Mouse (Mus musculus) megakaryocyte progenitor cell, adult 5-6 weeks (primary cell): ENCODE results near the gene Clec3b. TPM values are rescaled to one million over a fixed set of nuclear protein-coding genes. Genes with fewer than 3 reads are reported as not detected.

Experiments used
- ATAC-seq: replicated peaks from 2 replicates; pipeline ENCODE4 v1.8.0; 2016; ENCODE audit warnings: mild to moderate bottlenecking, moderate TSS enrichment, inconsistent platforms; ENCODE audit not compliant: poor library complexity
- total RNA-seq, 2 experiments: library from RNA; stranded (forward) in 1 of 2; stranded (reverse) in 1 of 2; fragments of 157-497, 149-512 nt in 1 of 2; fragments of 200-1000 nt in 1 of 2; gene quantifications; 2 replicates each; pipeline versions ENCODE4 v1.2.3 to v1.2.4; 2015 to 2017

The Clec3b gene
- not detected in 2 replicates for total RNA-seq (2015)
- not detected in 2 replicates for total RNA-seq (2017)

DNA sequence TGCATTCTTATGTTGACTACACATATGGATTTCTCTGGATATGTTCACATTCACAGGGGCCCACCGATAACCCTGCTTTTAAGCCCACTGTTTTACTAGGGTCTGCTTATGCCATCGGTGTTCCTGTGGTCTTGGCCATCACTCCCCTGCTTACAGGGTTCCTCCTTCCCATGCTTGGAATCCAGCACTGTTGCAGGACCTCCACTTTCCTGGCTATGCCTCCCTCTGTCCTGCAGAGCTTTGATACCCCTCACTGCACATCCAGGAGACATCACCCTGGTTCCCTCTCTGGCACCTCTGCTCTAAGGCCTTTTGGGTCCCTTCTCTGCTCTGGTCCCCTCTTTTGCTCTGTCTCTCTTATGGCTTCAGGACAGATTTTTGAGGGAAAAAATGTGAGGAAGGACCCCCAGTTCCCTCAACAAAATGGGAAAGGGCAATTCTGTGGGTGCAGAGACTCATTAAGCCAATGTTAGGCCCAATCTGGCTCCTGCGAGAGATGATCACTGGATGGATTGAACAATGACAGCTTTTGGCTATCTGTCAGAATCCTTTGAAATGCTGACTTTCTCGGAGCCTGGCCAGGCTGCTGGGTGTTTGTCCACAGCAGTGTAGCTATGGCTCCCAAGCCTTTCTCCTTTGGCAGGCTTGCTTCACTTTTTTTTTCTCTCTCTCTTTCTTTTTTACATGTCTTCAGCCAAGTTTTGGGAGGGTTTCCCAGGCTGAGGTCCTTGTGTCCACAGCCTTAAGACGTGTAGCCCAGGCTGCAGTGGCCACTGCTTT lies at the start of gene Clec3b:
Gene Clec3b, plus strand, starts transcription at position 706 of the 780 bp plus-strand sequence.
- no peak for ATAC-seq

DNA sequence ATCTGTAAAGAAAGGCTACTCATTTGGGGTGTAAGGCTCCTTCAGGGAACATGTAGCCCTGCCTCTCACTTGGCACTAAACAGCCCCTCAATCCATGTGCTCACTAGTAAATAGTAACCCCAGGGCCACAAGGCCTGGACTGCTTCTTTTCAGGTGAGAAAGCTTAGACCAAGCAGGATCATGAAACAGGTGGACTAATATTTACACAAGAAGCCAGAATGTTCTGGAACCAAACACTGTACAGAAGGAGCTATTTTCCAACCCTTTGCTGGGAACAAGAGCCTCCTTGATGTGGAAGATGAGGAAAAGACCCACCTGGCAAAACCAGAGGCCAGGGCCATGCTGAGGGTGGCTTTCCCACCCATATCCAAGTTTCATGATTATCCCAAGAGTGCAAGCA lies 47.3 kb upstream of the Clec3b start:
- ATAC-seq = no peak

DNA sequence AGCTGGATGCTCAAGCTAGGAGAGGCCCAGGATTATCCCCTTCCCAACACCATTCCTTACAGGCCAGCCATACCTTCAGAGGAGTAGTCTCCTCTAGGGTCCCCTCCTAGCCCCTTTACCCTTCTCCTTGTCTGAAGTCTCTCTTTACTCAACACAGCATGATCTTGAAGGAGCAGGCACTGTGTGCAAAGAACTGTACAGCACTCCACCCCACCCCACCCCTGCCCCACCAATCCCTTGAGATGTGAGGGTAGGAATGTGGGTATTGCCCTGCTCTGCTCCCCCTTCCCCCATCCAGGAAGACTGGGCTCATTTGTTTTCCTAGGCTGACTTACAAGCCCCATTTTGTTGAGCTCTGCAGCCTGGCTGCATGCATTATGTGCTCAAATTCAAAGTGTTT lies 46.4 kb upstream of the Clec3b start:
- ATAC-seq = no peak

DNA sequence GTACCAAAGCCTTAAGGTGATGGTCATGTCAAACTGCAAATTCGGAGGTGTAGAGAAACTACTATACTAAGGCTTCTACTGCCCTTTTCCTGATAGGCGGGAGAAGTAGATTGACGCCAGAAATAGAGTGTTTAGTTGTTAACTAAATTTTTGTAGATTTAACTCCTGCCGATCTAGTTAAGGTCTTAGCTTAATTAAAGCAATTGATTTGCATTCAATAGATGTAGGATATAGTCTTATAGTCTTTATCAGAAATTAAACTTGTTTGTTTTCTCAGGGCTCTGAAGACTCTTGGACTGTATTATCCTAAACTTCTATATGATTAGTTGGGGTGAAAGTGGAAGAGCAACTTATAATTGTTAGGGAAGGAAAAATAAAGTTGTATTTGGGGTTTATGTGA lies 43.6 kb upstream of the Clec3b start:
- peak; percentile 78 for ATAC-seq

DNA sequence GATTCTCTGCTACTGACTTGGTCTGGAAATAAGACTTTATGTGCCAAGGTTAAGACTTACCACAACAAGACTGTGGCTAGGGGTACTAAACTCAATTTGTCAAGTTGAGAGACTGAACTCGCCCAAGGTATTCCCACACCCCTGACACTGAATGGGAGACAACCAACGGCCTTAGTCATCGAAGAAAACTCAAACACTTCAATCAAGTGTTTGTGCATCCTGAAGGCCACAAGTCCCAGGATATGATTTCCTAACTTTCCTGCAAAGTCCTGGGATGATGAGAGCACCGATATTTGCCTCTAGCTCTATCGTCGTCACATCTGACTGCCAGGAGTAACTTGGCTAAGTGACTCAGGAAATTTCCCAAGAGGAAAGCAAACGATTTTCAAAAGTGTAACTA lies 41.6 kb upstream of the Clec3b start:
- no peak for ATAC-seq

DNA sequence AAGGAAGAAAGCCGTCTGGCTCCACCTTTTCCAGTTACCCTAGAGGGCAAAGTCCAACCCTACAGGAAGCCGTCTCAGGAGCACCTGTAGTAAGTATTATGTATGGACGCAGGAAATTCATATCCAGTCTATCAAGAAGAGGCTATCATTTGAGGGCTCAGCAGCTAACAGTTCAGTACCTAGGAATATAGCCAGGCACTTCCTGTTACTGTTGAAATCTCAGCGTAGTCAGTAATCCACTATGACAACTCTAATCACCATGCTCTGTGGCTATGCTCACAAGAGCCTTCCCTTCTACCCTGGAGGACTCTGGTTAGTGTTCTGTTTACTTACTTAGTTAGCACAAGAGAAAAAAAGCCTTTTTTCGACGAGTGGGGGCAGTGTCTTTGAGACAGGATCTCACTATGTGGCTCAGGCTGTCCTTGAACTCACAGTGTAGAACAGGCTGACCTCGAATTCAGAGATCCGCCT lies 39.0 kb upstream of the Clec3b start:
- ATAC-seq = no peak; the same call in 1 of the 2 replicates

DNA sequence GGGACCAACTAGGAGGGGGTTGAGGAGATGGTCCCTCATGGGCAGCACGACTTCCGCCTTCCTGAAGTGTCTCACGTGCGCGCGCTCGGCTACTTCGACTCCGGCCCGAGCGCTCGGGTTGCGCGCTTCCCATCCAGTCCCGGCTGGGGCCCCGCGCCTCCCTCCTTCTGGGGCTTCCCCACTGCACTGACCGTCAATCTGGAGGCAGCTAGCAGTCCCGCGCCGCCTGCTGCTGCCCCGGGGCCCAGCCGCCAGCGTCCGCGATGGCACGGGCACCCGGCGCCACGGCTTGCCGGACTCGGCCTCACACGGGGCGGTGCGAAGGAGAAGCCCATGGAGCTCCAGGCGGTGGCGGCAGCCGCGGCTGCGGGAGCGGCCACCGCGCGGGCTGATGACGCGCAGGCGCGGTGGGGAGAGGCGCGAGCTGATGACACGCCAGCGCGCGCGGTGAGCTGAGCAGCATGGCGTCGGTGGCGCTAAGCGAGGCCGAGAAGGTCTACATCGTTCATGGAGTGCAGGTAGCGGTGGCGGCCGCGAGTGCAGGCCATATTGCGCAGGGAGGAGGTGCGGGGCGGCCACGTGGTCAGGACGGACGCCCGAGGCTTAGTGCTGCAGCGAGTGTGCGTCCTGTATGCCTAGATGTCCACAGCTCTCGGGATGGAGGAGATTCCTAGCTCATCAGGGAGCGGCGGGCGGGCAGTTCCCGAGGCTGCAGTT lies 37.8 kb upstream of the Clec3b start, which contains the start of the genes Zdhhc3 and Exosc7:
Gene Zdhhc3, minus strand, starts transcription at position 401 of the 717 bp plus-strand sequence.
Gene Exosc7, plus strand, starts transcription at position 411 of the 717 bp plus-strand sequence.
- ATAC-seq = peak; percentile 88

DNA sequence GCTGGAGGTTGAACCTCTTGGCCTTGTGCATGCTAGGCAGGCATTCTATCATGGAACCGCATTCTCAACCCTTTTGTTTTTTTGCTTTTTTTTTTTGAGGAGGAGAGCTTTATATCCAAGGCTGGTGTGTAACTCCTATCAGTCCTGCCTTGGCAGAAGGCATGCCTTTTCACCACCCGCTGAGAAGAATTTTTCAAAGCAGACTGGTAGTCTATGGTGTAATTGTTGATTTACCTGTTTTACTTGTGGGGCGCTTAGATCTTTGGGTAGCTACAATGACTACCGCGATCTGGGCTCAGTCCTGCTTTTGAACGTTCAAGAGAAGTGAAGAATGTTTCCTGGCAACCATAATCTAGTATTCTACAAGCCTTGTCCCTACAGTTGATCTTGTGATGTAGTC lies 36.8 kb upstream of the Clec3b start:
- no peak for ATAC-seq

DNA sequence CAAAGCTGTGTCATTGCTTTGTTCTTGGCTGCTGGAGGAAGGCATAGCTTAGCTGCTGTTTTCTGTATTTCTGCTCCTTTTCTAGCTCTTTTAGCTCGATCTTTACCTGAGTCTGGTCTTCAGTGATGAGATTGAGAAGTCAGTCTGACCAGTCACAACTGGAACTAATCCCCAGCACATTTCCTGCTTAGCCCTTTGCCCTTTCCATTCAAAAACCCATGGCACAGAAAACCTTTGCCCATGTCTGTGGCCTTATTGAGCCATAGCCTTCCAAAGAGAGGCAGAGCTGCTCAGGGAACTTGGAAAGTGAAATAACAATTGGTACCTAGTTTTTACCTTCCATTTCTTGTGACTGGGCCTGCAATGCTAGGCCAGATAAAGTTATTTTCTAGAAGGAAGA lies 35.2 kb upstream of the Clec3b start:
- ATAC-seq = no peak

DNA sequence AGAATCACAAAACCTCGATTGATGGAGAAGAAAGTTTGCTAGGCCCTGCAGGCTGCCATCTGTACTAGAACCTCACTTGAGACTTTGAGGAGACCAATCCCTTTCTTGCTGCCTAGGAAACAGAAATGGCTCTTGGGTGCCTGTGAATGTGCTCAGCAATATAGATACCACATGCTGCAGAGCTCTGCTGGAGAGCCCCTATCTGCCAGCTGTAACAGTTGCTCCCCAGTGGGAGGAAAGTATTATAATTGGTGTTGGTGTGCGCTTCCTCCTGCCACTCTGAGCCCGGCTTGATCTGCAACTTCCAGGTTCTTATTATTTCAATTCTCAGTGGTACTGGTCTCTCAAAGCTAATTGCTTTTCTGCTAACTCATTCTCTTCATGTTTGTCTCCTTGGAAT lies 27.7 kb upstream of the Clec3b start:
- ATAC-seq = no peak

DNA sequence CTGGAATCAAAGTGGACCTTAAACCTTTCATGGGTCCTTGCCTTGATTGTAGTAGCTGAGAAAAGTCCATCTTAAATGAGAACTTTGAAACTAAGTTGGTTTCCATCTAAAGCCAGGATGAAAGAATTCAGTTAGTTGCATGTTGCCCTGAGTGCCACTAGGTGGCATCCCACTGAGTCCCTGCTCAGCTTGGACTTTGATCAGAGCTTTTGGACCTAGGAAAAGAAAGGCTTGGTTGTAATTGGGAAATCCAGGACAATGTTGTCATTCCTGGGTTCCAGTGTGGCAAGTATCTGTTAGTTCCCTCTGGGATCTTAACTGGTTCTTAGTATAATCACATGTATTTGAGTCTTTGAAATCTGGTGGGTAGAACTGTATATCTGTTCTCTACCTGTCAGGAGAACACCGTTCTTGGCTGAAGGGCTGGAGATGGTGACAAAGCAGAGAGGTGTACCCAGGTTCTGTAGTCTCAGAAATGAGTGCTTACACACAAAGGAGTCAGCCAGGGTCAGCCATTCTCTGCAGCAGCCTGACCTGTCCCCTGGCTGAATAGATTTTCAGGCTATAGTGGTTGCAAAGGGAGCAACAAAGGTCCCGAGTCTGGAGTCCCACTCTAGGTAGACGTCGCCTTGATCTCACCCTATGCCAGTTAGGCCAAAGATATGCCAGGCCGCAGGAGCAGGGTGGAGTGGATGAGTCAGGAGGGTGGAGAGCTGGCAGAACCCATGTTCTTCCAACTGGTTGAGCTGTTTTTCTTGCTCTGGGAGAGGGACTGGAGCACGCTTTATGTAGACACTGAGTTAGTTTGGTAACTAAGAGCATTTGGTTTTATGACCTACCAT lies 27.0 kb upstream of the Clec3b start:
- ATAC-seq = peak; percentile 79

DNA sequence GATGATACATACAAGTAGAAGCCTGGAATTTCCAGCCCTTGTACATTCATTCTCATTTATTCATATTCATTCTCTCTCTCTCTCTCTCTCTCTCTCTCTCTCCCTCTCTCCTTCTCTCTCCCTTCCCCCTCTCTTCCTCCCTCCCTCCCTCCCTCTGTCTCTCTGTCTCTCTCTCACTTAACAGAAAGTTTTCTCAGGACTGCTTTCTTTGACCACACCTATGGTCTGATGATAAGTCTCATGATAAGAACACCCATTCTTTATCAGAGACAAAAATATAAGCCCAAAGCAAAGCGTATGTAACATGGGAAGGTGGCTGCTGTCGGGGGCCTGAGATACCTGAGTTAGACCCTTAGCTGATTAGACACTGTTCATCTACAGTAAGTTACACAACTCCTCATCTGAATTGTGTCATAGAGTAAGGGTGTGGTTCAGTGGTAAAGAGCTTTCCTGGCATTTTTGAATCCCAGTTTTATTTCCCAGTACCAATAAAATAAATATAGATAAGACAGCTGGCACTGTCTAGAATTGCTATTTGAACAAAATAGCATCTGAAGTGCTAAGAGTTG lies 26.2 kb upstream of the Clec3b start:
- no peak for ATAC-seq

DNA sequence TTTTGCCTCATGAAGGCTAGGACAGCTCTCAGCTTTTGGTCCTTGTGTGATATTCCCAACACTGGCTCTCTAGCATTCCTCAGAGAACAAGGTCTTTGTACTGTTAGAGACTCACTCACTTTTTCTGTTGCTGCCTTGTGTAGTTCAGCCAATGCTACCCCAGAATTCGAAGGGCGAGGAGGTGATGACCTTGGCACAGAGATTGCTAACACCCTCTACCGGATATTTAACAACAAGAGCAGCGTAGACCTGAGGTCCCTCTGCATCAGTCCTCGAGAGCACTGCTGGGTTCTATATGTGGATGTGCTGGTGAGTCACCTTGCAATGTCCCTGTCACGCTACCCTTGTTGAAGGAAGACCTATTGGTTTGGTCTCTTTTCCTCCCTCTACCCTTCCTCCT lies 23.1 kb upstream of the Clec3b start:
- no peak for ATAC-seq

DNA sequence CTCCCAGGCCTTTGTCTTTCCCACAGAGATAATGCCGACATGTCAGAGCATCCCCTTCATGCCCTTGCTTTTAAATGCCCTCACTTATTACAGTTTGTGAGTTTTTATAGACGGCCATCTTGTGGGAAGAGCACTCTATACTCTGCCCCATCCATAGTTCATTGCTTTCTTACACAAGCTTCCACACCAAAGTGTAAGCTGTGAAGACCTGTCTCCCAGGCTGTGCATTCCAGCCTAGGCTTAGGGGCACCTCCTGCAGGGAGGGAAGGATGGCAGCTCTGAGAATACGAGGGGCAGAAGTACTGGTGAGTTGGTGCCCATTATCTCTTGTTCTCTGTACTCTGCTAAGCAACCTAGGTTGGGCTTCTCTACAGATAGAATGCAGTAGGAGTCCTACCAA lies 17.8 kb upstream of the Clec3b start:
- no peak for ATAC-seq

DNA sequence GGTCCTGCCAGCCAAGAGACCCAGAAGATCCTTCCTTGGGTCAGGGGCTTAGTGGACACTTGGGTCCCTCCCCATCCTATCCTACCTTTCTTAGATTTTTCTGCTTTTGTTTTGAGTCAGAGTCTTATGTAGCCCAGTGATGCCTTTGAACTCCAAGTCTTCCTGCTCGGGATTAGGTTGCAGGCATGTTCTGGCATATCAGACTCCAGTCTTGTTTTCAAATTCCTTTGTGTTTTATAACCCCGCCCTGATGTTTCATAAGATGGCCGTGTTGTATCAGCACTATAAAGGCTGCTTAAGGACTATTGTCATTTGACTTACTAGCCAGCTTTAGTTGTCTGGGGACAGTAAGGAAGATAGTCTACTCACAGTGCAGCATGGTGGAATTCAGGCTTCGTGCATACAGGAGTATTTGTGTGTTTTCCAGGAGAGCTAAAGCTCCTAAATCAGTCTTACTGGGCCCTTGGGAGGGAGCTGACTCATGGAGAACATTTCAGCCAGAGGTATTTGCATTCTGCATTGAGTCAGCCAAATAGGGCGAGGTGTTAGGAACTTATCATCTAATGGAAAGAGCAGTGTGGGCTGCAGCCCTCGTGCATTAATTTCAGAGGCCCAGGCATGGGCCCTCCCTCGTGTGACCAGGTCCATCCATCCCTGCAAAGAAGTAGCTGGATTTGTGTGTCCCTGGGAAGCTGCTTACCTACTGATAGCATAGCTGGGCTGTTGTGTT lies 13.6 kb upstream of the Clec3b start:
- no peak for ATAC-seq

DNA sequence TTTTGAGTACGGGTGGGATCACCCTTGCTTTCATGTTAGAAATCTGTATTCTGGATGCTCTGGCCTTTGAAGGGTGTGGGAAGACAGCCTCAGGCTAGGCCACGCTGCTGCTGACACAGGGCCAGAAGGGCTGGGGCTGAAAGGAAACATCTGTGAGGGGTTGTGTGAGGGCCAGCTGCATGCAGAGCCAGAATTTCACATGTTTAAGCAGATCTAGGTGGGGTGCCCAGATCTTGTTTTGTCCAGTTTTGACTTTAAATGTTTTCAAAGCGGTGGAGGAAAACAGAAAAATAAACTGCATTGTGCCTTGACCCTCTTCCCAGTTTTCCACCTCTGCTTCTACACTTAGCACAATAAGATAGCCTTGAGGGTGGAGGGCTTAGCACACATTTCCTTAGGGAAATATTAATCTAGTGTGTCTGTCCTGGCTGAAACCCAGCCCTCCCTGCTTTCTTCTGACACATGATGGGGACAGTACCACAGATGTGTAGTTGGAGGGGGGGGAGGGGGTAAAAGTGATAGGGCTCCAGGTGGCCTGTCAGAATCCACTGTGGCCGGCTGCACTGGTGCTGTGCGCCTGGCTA lies 11.8 kb upstream of the Clec3b start:
- no peak for ATAC-seq

DNA sequence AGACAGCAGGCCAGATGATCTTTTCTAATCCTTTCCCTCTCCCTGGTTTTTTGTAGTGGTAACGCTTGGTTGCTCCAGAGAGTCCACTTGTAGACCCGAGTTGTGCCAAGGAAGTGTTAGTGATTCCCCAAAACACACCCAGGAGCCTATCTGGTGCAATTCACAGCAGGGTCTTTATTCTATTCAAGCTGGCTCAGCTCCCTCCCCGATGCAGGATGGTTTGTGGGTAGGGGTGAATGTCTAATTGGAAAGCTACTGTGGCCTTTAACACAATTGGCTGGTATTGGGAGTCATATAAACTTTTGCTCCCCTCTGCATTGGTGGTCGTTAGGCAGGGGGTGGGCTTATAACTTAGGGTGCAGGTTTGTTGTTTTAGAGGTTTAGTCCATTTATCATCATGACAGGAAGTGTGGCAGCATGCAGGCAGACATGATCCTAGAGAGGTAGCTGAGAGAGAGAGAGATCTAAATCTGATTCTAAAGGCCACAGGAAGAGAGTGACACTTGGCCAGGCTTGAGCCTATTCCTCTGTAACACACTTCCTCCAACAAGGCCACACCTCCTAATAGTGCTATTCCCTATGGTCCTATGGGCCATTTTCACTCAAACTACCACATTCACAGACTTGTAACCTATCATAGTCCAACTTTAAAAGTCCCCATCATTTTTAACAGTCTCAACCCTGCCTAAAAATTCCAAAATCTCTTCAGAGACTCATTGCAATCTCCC lies 10.7 kb upstream of the Clec3b start:
- no peak for ATAC-seq

DNA sequence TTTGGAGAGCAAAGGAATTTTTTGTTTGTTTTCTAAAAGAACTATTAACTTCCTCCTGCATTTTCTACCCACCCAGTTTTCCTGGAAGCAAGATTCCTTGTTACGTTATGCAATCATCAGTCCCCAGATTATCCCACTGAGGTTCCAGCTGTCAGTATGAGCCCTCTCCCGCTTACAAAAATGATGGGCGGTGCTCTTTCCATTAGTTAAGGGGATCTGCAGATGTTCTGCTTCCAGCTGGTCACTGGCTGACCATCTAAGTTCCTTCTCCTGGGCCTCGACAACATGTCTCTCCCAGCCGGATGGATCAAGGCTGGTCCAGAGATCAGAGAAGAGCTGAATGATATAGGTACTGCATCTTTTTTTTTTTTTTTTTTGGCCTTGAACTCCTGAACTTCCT lies 2.3 kb upstream of the Clec3b start:
- no peak for ATAC-seq

DNA sequence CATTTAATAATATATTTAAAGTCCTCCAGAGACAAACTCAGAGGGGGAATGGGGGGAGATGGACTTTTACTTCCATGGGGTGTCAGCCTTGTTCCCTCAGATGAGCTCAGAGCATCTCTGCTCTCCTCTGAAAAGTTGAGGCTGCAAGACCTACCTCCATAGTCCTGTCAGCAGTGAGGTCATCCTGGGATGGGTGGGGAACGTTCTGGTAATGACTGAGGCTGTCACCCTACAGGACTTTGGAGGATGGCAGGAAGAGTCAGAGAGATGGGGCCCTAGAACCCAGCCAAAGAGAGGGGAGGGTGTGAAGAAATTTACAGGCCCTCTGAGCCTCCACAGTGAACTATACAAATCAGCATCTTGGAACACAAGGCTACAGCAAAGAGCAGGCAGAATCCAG lies 815 bp downstream of the Clec3b start:
- ATAC-seq = no peak
